Mouse (Mus musculus): ENCODE data around the gene Phox2a. TPM values are rescaled to one million over a fixed set of nuclear protein-coding genes. Genes with fewer than 3 reads are reported as not detected.

Phox2a gene
- polyA plus RNA-seq (2015; fragmentation: Illumina TruSeq; extraction: RNeasy Lipid Tissue Mini Kit (QIAGEN cat#74804); ENCODE audit: low read depth, low replicate concordance), result not detected

GRCm38 (mm10) chr7:101817861-101818401 is at the start of gene Phox2a:
Gene Phox2a, plus strand, starts transcription at chr7:101818313.

DNA sequence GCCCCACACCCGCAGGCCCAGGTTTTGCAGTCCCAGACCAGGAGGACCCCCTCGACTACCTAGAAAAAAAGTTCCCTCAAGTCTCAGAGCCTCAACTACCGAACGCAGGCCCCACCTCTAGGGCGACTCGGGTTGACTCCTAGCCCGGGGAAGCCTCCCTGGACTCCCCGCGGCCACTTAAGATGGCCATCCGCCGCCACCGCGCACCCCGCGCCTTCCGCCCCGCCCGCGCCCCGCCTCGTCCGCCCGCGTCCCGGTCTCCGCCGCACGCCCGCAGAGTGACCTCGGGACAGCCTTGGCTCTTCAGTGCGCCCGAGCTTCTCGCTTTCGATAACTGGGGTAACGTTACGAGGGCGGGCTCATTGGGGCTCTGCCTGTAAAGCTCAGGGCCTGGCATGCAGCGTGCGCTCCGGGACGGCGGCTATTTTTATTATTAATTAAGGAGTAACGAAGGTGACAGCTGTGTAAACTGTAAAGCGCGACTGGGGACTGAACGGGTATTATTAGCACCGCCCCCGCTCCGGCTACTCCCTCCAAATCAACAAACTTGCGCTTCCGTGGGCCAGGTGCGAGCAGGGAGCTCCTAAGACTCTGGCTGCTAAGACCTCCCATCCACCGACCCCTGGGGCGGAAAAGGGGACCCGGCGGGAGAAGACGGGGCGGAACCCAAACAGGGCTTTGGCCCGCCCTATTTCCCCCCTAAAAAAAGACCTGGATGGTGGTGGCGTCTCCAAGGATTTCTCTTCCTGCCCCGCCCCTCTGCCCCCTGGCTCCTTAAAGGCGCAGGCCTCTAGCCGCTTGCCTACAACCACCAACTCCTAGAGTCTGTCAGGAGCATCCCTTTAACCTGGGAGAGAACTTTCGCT is 19.7 kb downstream of the Phox2a start, which contains the start of gene Inppl1:
Gene Inppl1, minus strand, starts transcription at position 624 of the 866 bp plus-strand sequence.

DNA sequence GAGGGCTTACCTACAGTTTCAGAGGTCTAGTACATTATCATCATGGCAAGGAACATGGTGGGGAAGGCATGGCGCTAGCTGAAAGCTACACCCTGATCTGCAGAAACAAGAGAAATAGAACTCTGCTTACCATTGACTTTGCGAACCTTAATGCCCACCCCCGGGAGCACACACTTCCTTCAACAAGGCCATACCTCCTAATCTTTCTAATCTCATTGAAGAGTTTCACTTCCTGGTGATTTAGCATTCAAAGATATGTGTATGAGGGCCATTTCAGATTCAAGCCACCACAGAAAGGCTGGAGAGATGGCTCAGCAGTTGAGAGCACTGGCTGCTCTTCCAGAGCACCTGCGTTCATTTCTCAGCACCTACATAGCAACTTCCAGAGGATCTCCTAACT is 39.0 kb downstream of the Phox2a start, which contains the start of gene Folr2:
Gene Folr2, minus strand, starts transcription at position 101 of the 400 bp plus-strand sequence.

DNA sequence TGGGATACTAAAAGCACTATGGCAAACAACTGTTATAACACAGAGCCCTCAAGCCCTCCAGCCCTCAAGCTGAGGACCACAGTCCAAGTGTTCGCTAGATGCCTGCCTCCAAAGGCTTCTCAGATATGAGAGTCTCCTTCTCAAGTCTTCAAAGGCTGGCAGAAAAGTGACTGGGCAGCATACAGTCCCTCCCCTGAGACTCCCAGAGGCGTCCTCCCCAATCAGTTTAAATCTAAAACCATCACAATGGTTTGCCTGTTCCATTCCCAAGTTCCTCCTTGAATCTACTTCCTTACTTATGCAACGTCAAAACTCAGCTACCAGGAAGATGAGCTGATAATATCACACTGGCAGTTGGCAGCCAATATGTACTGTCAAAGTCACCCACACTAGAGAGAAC is 45.3 kb downstream of the Phox2a start, which contains the start of gene Anapc15:
Gene Anapc15, plus strand, starts transcription at position 301 of the 400 bp plus-strand sequence.

GRCm38 (mm10) chr7:101870629-101871028 is 52.5 kb downstream of the Phox2a start, which contains the start of gene Folr1:
Gene Folr1, minus strand, starts transcription at chr7:101870788.

Other genes with a start within 250 kb of the Phox2a start
- not detected for gene Art2b, start 232.7 kb upstream of the Phox2a start, polyA plus RNA-seq (2015; fragmentation: Illumina TruSeq; extraction: RNeasy Lipid Tissue Mini Kit (QIAGEN cat#74804); ENCODE audit: low read depth, low replicate concordance)
- gene Clpb, start 154.7 kb upstream of the Phox2a start, polyA plus RNA-seq (2015; fragmentation: Illumina TruSeq; extraction: RNeasy Lipid Tissue Mini Kit (QIAGEN cat#74804); ENCODE audit: low read depth, low replicate concordance), result 36.6 TPM
- 20.5 TPM for gene Inppl1, start 19.9 kb downstream of the Phox2a start, polyA plus RNA-seq (2015; fragmentation: Illumina TruSeq; extraction: RNeasy Lipid Tissue Mini Kit (QIAGEN cat#74804); ENCODE audit: low read depth, low replicate concordance)
- gene Folr2, start 38.9 kb downstream of the Phox2a start, polyA plus RNA-seq (2015; fragmentation: Illumina TruSeq; extraction: RNeasy Lipid Tissue Mini Kit (QIAGEN cat#74804); ENCODE audit: low read depth, low replicate concordance), result 0.83 TPM
- 35.2 TPM for gene Anapc15, start 45.4 kb downstream of the Phox2a start, polyA plus RNA-seq (2015; fragmentation: Illumina TruSeq; extraction: RNeasy Lipid Tissue Mini Kit (QIAGEN cat#74804); ENCODE audit: low read depth, low replicate concordance)
- 15.2 TPM for gene Folr1, start 52.5 kb downstream of the Phox2a start, polyA plus RNA-seq (2015; fragmentation: Illumina TruSeq; extraction: RNeasy Lipid Tissue Mini Kit (QIAGEN cat#74804); ENCODE audit: low read depth, low replicate concordance)
- gene Lamtor1, start 87.6 kb downstream of the Phox2a start, polyA plus RNA-seq (2015; fragmentation: Illumina TruSeq; extraction: RNeasy Lipid Tissue Mini Kit (QIAGEN cat#74804); ENCODE audit: low read depth, low replicate concordance), result 170 TPM
- not detected for gene Tomt, start 88.0 kb downstream of the Phox2a start, polyA plus RNA-seq (2015; fragmentation: Illumina TruSeq; extraction: RNeasy Lipid Tissue Mini Kit (QIAGEN cat#74804); ENCODE audit: low read depth, low replicate concordance)
- 8.7 TPM for gene Lrrc51, start 115.6 kb downstream of the Phox2a start, polyA plus RNA-seq (2015; fragmentation: Illumina TruSeq; extraction: RNeasy Lipid Tissue Mini Kit (QIAGEN cat#74804); ENCODE audit: low read depth, low replicate concordance)
- gene Numa1, start 115.8 kb downstream of the Phox2a start, polyA plus RNA-seq (2015; fragmentation: Illumina TruSeq; extraction: RNeasy Lipid Tissue Mini Kit (QIAGEN cat#74804); ENCODE audit: low read depth, low replicate concordance), result 47.5 TPM
- 6.8 TPM for gene Il18bp, start 200.4 kb downstream of the Phox2a start, polyA plus RNA-seq (2015; fragmentation: Illumina TruSeq; extraction: RNeasy Lipid Tissue Mini Kit (QIAGEN cat#74804); ENCODE audit: low read depth, low replicate concordance)
- gene Rnf121, start 247.2 kb downstream of the Phox2a start, polyA plus RNA-seq (2015; fragmentation: Illumina TruSeq; extraction: RNeasy Lipid Tissue Mini Kit (QIAGEN cat#74804); ENCODE audit: low read depth, low replicate concordance), result 45.0 TPM
- gene Xndc1, start 247.2 kb downstream of the Phox2a start, polyA plus RNA-seq (2015; fragmentation: Illumina TruSeq; extraction: RNeasy Lipid Tissue Mini Kit (QIAGEN cat#74804); ENCODE audit: low read depth, low replicate concordance), result 21.7 TPM
- gene Xntrpc, start 247.4 kb downstream of the Phox2a start, polyA plus RNA-seq (2015; fragmentation: Illumina TruSeq; extraction: RNeasy Lipid Tissue Mini Kit (QIAGEN cat#74804); ENCODE audit: low read depth, low replicate concordance), result 1.3 TPM

Data from brain, adult 10 weeks (tissue).